Mouse (Mus musculus) megakaryocyte, embryonic 14.5 days (primary cell): ENCODE data around the gene Plod3.

Experiments used
- FLI1 ChIP-seq: IDR thresholded peaks from 2 replicates; pipeline ENCODE4 v1.6.1; 2012; ENCODE audit warnings: low read length, inconsistent platforms, mixed read lengths
- GATA1 ChIP-seq: IDR thresholded peaks from 3 replicates; pipeline ENCODE4 v1.6.1; 2012; ENCODE audit warnings: mixed read lengths, low read length, inconsistent platforms, borderline replicate concordance

GRCm38 (mm10) chr5:137039453-137039852 is 52.6 kb downstream of the Plod3 start:
- TF ChIP-seq FLI1 = no peak
- TF ChIP-seq GATA1 = no peak
